Mouse (Mus musculus): ENCODE data around the gene Etfrf1. TPM values are rescaled to one million over a fixed set of nuclear protein-coding genes. Genes with fewer than 3 reads are reported as not detected.
A peak's percentile ranks its signal among the peaks of the same experiment; 100 is the strongest.

The Etfrf1 gene
- polyA plus RNA-seq, 1 experiment from 2014 or later, result 27.5 TPM

GRCm38 (mm10) chr6:145240285-145240684, 29.4 kb downstream of the Etfrf1 start:
- no peak for ATAC-seq (ENCODE audit: insufficient number of reproducible peaks, low FRiP score, low TSS enrichment, low read depth)
- Histone ChIP-seq H3K27ac (replicated peaks; ENCODE audit: low read depth, low read length) (no peak overlapping the region), H3K4me3 (ENCODE audit: low read depth, low read length) (no peak overlapping the region), H3K4me2 (ENCODE audit: low read depth, severe bottlenecking) (no peak overlapping the region), H3K9ac (ENCODE audit: low read length) (no peak overlapping the region), H3K36me3 (ENCODE audit: control insufficient read depth, insufficient read depth, low read length) (peaks cover 2% of the 10 kb centered on the region; the same call in 1 of the 2 replicates), H3K9me3 (ENCODE audit: control insufficient read depth, low read length) (no peaks in the 10 kb centered on the region), H3K27me3 (ENCODE audit: control insufficient read depth, insufficient read depth, low read length) (no peaks in the 10 kb centered on the region), H3K4me1 (ENCODE audit: control insufficient read depth, insufficient read depth, low read length) (no peaks in the 10 kb centered on the region)
- 89% methylated on average over 6 of the region's 6 CpGs for WGBS
- DNase-seq (ENCODE audit: low spot score), result no peak

- ATAC-seq (ENCODE audit: insufficient number of reproducible peaks, low FRiP score, low TSS enrichment, low read depth) (no peak), DNase-seq (ENCODE audit: low spot score) (no peak)
- Histone ChIP-seq H3K9ac (ENCODE audit: low read length) (no peak overlapping the region), H3K4me2 (ENCODE audit: low read depth, severe bottlenecking) (no peak overlapping the region), H3K9me3 (ENCODE audit: control insufficient read depth, low read length) (no peaks in the 10 kb centered on the region), H3K27me3 (ENCODE audit: control insufficient read depth, insufficient read depth, low read length) (no peaks in the 10 kb centered on the region), H3K27ac (replicated peaks; ENCODE audit: low read depth, low read length) (no peak overlapping the region), H3K4me3 (ENCODE audit: low read depth, low read length) (no peak overlapping the region), H3K36me3 (ENCODE audit: control insufficient read depth, insufficient read depth, low read length) (peaks cover 2% of the 10 kb centered on the region; the same call in 1 of the 2 replicates), H3K4me1 (ENCODE audit: control insufficient read depth, insufficient read depth, low read length) (no peaks in the 10 kb centered on the region)
- 74% methylated on average over 1 of the region's 1 CpGs for WGBS
These were observed 31.6 kb downstream of the Etfrf1 start for GRCm38 (mm10) chr6:145242521-145242920.

GRCm38 (mm10) chr6:145246841-145247240, 35.9 kb downstream of the Etfrf1 start:
- no peak overlapping the region for H3K9ac ChIP-seq (ENCODE audit: low read length)
- no peaks in the 10 kb centered on the region for H3K9me3 ChIP-seq (ENCODE audit: control insufficient read depth, low read length)
- WGBS, result 91% methylated on average over 5 of the region's 5 CpGs
- no peak for DNase-seq (ENCODE audit: low spot score)
- H3K27ac ChIP-seq (replicated peaks; ENCODE audit: low read depth, low read length), result no peak overlapping the region
- H3K4me2 ChIP-seq (ENCODE audit: low read depth, severe bottlenecking), result no peak overlapping the region
- H3K27me3 ChIP-seq (ENCODE audit: control insufficient read depth, insufficient read depth, low read length), result no peaks in the 10 kb centered on the region
- no peak for ATAC-seq (ENCODE audit: insufficient number of reproducible peaks, low FRiP score, low TSS enrichment, low read depth)
- no peaks in the 10 kb centered on the region for H3K4me1 ChIP-seq (ENCODE audit: control insufficient read depth, insufficient read depth, low read length)
- no peak overlapping the region for H3K4me3 ChIP-seq (ENCODE audit: low read depth, low read length)
- H3K36me3 ChIP-seq (ENCODE audit: control insufficient read depth, insufficient read depth, low read length), result no peaks in the 10 kb centered on the region

GRCm38 (mm10) chr6:145247886-145248285, 37.0 kb downstream of the Etfrf1 start:
- WGBS, result 64% methylated on average over 3 of the region's 3 CpGs

GRCm38 (mm10) chr6:145249291-145250184, 38.6 kb downstream of the Etfrf1 start:
- Histone ChIP-seq H3K9ac (ENCODE audit: low read length) (peak overlapping the region; percentile 94), H3K27me3 (ENCODE audit: control insufficient read depth, insufficient read depth, low read length) (no peaks in the 10 kb centered on the region), H3K9me3 (ENCODE audit: control insufficient read depth, low read length) (no peaks in the 10 kb centered on the region), H3K27ac (replicated peaks; ENCODE audit: low read depth, low read length) (peak overlapping the region; percentile 75), H3K4me1 (ENCODE audit: control insufficient read depth, insufficient read depth, low read length) (no peaks in the 10 kb centered on the region), H3K4me3 (ENCODE audit: low read depth, low read length) (peak overlapping the region; percentile 82), H3K4me2 (ENCODE audit: low read depth, severe bottlenecking) (peak overlapping the region; percentile 53), H3K36me3 (ENCODE audit: control insufficient read depth, insufficient read depth, low read length) (no peaks in the 10 kb centered on the region)
- WGBS, result 0% methylated on average over 67 of the region's 124 CpGs
- ATAC-seq (ENCODE audit: insufficient number of reproducible peaks, low FRiP score, low TSS enrichment, low read depth) (peak; percentile 23; the same call in 1 of the 2 replicates), DNase-seq (ENCODE audit: low spot score) (peak; percentile 72)

More at GRCm38 (mm10) chr6:145247886-145248285, 37.0 kb downstream of the Etfrf1 start:
- Histone ChIP-seq H3K9ac (ENCODE audit: low read length) (no peak overlapping the region), H3K4me1 (ENCODE audit: control insufficient read depth, insufficient read depth, low read length) (no peaks in the 10 kb centered on the region), H3K4me2 (ENCODE audit: low read depth, severe bottlenecking) (no peak overlapping the region), H3K4me3 (ENCODE audit: low read depth, low read length) (no peak overlapping the region), H3K36me3 (ENCODE audit: control insufficient read depth, insufficient read depth, low read length) (no peaks in the 10 kb centered on the region), H3K9me3 (ENCODE audit: control insufficient read depth, low read length) (no peaks in the 10 kb centered on the region), H3K27ac (replicated peaks; ENCODE audit: low read depth, low read length) (no peak overlapping the region), H3K27me3 (ENCODE audit: control insufficient read depth, insufficient read depth, low read length) (no peaks in the 10 kb centered on the region)
- ATAC-seq (ENCODE audit: insufficient number of reproducible peaks, low FRiP score, low TSS enrichment, low read depth) (no peak), DNase-seq (ENCODE audit: low spot score) (no peak)

GRCm38 (mm10) chr6:145250185-145250791, 39.4 kb downstream of the Etfrf1 start, which contains the start of gene Kras:
Kras (minus strand) TSS chr6:145250239.
- Histone ChIP-seq H3K4me2 (ENCODE audit: low read depth, severe bottlenecking) (peak within 1 kb of the TSS; percentile 53), H3K27me3 (ENCODE audit: control insufficient read depth, insufficient read depth, low read length) (no peaks in the 10 kb centered on the region), H3K27ac (replicated peaks; ENCODE audit: low read depth, low read length) (peak within 1 kb of the TSS; percentile 75), H3K4me3 (ENCODE audit: low read depth, low read length) (peak within 1 kb of the TSS; percentile 82), H3K36me3 (ENCODE audit: control insufficient read depth, insufficient read depth, low read length) (no peaks in the 10 kb centered on the region), H3K9me3 (ENCODE audit: control insufficient read depth, low read length) (no peaks in the 10 kb centered on the region), H3K9ac (ENCODE audit: low read length) (peak within 1 kb of the TSS; percentile 94), H3K4me1 (ENCODE audit: control insufficient read depth, insufficient read depth, low read length) (no peaks in the 10 kb centered on the region)
- WGBS, result under 1% methylated on average over 44 of the region's 83 CpGs
- DNase-seq (ENCODE audit: low spot score) (peak; percentile 96), ATAC-seq (ENCODE audit: insufficient number of reproducible peaks, low FRiP score, low TSS enrichment, low read depth) (peak; percentile 96)

GRCm38 (mm10) chr6:145250820-145251219, 39.9 kb downstream of the Etfrf1 start:
- Histone ChIP-seq H3K4me3 (ENCODE audit: low read depth, low read length) (peak overlapping the region; percentile 82), H3K4me2 (ENCODE audit: low read depth, severe bottlenecking) (peak overlapping the region; percentile 53), H3K9ac (ENCODE audit: low read length) (peak overlapping the region; percentile 94), H3K27ac (replicated peaks; ENCODE audit: low read depth, low read length) (peak overlapping the region; percentile 14; the same call in 1 of the 2 replicates), H3K36me3 (ENCODE audit: control insufficient read depth, insufficient read depth, low read length) (no peaks in the 10 kb centered on the region), H3K9me3 (ENCODE audit: control insufficient read depth, low read length) (no peaks in the 10 kb centered on the region), H3K4me1 (ENCODE audit: control insufficient read depth, insufficient read depth, low read length) (no peaks in the 10 kb centered on the region), H3K27me3 (ENCODE audit: control insufficient read depth, insufficient read depth, low read length) (no peaks in the 10 kb centered on the region)
- 12% methylated on average over 16 of the region's 16 CpGs for WGBS
- DNase-seq (ENCODE audit: low spot score) (no peak), ATAC-seq (ENCODE audit: insufficient number of reproducible peaks, low FRiP score, low TSS enrichment, low read depth) (no peak)

- Histone ChIP-seq H3K9me3 (ENCODE audit: control insufficient read depth, low read length) (no peaks in the 10 kb centered on the region), H3K4me2 (ENCODE audit: low read depth, severe bottlenecking) (no peak overlapping the region), H3K27me3 (ENCODE audit: control insufficient read depth, insufficient read depth, low read length) (no peaks in the 10 kb centered on the region), H3K4me3 (ENCODE audit: low read depth, low read length) (no peak overlapping the region), H3K36me3 (ENCODE audit: control insufficient read depth, insufficient read depth, low read length) (no peaks in the 10 kb centered on the region), H3K4me1 (ENCODE audit: control insufficient read depth, insufficient read depth, low read length) (peaks cover 3% of the 10 kb centered on the region; the same call in 1 of the 2 replicates), H3K9ac (ENCODE audit: low read length) (no peak overlapping the region), H3K27ac (replicated peaks; ENCODE audit: low read depth, low read length) (0 out of 2 replicates have a peak overlapping the region, but pooled peaks have one; percentile 30)
- DNase-seq (ENCODE audit: low spot score) (no peak), ATAC-seq (ENCODE audit: insufficient number of reproducible peaks, low FRiP score, low TSS enrichment, low read depth) (no peak)
- 75% methylated on average over 13 of the region's 13 CpGs for WGBS
These were observed 45.2 kb downstream of the Etfrf1 start for GRCm38 (mm10) chr6:145255952-145256700.
